Mouse (Mus musculus) mature B cell (primary cell): Measurements from ENCODE around the gene Snapin.

Experiments used
- in situ Hi-C: fragments of 300-500 bp; cut with MboI; formaldehyde crosslinking; loops from 2 replicates; pipeline ENCODE4 v1.14.3; 2019

Snapin gene

DNA sequence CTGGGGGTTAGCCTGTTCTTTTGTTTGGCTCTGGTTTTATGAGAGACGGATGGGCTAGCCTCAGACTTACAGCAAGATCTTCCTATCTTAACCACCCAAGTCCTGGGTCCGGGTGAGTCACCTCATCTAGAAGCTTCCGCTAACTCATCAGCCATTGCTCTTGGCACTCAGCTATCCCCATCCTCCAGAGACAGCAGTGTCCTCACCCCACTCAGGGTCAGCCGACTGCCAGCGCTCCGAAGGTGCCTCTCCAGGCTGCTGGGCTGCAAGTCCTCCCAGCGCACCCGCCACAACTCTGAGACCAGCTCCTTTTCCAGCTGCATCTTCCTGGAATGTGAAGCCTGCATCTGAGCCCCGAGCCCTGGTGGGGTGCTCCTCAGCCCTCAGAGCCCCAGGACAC is 31.1 kb downstream of the Snapin start:
- in situ Hi-C loops = no loop called here

DNA sequence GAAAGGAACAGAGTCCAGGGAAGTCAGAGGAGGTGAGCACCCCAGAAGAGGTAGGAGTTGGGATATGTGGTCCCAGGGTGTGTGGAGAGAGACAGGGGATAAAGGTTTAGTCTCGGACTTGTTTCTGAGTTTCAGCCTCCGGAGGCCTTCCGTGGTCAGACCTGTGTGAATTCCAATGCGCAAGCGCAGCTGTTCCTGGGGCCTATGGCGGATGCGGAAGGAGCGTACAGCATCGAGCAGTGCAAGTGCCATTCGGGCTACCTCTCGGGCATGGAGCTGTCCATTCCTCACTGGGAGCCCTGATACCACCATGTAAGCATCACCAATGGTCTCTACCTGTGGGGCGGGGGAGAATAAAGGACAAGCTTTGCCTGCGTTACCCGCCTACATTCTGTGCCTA is 35.9 kb downstream of the Snapin start:
- in situ Hi-C loops = no loop called here

DNA sequence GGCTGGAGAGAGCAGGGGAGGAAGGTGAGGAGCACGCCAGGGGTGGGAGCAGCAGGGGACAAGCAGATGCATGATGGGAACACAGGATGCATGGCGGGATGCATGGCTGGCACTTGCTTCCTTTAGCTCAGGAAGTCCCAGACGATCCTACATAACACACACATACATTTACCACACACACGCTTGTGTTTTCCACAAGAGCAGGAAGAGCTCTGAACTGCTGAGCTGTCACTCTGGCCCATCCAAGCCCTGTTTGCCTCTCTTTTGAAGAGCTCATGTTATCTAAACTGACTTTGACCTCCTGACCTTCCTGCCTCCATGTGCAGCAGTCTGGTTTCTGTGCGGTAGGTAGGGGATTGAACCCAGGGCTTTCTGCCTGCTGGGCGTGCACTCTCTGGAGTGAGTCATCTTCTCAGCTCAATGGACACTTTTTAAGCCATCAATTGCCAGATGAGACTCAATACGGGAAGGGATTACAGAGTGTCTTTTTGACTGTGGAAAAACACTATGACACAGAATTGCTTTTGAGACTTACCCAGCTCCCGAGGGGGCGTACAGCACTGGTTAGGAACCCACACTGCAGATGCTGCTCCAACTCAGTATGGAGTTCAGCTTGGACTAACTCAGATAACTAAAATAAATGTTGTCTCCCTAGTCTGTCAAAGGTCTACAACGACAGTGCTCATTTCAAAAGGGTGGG is 39.3 kb downstream of the Snapin start:
- in situ Hi-C loops = no loop called here

DNA sequence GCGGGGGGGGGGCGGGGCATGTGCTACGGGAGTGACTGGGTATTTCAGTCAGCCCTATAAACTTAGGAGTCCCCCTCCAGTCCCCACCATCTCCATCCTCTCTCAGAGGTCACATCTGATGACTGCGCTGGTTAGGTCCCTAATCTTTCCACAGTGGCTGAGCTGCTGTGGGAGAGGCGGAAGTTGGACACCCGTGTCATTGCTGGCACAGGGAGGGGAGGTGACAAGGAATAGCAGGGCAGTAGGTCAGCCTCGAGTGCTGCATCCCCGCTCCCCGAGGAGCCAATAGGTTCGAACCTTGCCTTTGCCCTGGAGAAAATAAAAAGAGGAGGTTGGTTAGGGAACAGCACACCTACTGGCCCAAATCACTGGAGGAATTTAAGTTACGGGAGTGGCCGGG is 40.0 kb downstream of the Snapin start:
- in situ Hi-C loops = no loop called here

DNA sequence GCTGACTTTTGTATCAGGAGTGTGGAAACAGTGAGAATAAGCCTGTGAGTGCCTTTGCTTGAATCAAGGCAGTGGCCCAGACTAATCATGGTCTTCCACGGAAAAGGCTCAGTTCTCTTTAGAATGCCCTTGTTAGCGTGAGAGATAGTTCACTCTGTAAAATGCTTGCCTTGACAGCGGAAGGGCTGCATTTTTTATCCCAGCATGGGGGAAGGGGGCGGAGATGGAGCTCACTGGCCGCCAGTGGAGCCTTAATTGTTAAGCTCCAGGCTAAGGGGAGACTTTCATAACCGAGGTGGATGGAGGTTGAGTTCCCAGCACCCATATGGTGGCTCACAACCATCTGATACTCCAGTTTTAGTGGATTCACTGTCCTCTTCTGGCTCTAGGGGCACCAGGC is 42.2 kb downstream of the Snapin start:
- in situ Hi-C loops = no loop called here

DNA sequence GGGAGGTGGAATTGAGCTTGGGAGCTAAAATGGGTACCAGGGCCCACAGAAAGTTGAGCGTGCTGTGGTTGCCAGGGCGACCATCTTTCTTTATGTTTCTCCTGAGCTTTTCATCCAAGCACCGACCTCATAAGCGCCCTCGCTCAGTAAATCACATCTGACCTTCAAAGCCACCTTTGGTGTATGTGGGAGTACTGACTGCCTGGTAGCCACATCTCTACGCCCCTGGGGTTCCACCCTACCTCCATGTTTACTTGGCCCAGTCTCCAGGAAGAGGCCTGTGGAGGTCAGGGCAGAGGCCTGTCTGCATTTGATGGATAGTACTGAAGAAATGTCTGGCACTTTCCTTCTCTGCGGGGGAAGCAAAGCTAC is 43.7 kb downstream of the Snapin start:
- in situ Hi-C loops = no loop called here

DNA sequence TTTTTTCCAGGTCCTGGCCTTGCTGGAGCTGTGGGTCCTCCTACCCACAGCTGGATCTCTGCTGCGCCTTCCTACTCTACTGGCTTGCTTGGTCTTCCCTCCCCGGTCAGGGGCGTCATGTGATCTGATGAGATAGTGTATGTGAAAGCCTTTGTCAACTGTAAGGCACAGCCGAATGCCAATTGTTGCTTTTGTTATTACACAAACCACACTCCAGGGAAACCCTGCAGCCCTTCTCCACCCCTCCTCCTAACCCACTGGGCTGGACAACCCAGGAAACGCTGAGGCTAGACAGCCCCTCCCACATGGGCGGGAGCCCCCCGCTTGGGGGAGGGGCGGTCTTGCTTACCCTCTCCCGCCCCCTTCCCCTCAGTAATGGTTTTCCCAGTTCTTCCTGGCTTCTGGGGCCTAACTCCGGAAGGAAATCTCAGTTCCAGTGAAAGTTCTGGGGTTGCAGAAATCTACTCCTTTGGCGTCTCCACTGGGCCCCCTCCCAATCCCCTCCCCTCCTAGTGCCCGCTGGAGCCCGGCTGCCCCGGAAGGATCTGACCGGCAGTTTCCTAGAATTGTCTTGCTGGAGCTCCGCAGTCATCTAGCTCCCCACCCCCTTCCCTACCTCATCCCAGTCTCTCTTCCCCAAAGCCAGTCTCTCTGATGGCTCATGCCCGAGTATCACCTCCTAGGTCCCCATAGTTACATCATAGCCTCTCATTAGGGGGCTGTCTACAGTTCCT is 44.3 kb downstream of the Snapin start:
- in situ Hi-C loops = no loop called here

DNA sequence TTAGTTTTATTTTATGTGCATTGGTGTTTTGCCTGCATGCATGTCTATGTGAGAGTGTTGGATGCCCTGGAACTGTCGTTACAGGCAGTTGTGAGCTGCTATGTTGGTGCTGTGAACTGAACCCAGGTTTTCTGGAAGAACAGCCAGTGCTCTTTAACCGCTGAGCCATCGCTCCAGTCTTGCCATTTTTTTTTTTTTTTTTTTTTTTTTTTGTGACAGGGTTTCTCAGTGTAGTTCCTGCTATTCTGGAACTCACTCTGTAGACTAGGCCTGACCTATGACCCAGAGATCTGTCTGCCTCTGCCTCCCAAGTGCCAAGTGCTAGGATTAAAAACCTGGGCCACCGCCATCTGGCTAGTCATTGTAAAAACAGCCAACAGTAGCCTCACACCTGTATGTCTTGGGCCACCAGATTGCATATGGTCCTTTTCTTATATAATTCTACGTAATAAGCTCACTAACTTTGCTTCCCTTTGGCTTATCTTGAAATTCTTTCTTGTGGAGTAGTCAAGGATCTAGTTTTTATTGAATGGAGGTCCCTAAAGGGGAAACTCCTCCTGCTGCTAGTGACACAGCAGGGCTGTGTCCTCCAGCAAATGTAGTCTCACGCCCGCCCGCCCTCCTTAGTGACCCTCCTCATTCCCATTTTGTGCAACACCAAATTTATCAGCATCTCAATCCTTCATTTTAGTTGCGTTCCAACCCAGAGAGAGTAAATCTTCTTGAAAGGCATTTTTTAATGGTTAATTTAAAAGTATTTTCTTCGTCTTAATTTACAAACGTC is 45.2 kb downstream of the Snapin start:
- in situ Hi-C loops = no loop called here

DNA sequence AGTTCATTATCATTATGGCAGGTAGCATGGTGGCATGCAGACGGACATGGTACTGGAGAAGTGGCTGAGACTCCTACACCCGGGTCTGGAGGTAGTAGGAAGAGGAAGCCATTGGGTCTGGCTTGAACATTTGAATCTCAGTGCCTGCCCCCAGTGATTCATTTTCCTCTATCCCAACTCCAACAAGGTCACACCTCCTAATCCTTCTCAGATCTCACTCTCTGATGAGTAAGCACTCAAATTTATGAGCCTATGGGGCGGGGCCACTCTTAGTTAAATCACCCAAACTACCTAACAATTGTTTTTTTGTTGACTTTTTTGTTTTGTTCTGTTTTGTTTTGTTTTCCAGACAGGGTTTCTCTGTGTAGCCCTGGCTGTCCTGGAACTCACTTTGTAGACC is 46.9 kb downstream of the Snapin start:
- in situ Hi-C loops = no loop called here

DNA sequence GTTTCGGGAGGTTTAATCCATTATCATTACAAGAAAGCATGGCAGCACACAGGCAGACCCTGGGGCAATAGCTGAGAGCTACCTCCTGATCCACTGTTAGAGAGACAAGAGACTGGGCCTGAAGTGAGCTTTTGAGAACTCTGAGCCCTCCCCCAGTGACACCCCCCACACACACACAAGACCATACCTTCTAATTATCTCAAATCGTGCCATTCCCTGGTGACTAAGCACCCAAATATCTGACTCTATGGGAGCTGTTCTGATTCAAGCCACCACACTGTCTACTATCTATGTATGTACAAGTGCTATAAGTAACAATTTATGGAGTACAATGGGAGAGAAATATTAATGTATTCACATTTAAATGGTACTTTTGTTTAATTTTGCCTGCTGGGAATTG is 50.1 kb downstream of the Snapin start:
- in situ Hi-C loops = no loop called here
